Mouse (Mus musculus): ENCODE measurements around the gene Fancc.
A peak's percentile ranks its signal among the peaks of the same experiment; 100 is the strongest.
"Not testable (repeated sequence)": the region's sequence is repeated elsewhere in the genome, so short reads cannot be mapped to it uniquely, and the experiment has no call there.

Fancc gene

DNA sequence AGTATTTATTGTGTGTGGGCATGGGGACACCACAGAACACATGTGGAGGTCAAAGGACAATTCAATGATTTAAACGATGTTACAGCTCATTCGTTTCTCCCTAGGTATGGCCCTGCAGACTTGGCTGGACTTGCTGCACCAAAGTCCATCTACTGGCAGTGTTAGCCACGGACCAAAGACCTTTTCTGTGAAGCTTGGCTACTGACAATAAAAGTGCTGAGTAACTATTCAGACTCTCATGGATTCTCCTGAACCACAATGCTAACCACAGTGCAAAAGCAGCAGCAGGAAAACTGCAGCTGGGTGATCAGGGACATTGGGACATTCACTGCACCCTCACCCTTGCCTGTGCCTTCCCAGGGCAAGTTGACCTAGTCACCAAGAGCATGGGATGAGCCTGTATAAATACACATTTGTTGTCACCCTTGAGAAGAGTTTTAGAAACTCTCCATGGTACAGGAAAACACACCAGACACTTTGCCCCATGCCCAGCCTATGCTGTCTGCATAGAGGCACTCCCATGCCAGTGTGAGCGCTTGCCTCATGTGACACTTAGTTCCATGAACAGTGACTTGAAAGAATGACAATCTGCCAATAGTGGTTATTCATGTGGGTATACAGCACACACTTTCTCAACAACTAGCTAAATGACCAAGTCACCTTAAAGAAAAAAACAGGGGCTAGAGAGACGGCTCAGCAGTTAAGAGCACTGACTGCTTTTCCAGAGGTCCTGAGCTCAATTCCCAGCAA is 151.4 kb downstream of the Fancc start:
- no peak for DNase-seq

- DNase-seq, result no peak
Observed at GRCm38 (mm10) chr13:63344481-63344880, 152.6 kb downstream of the Fancc start.

DNA sequence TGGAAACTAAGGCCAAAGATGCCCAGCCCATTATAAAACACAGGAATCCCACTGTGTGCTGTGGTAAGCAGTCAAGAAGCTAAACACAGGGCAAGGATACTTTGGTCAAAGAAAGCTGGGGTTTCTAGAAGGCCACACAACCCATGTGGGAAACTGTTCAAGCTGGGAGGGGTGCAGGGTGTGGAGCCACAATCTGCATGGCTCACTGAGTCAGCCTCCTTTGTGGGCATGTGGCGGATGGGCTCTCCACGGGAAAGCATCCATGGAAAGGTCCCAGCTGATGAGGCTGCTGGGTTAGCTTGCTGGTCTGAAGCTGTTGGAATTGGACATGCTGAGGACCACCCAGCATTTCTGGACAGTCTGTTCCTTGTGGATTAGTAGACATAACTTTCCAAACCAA is 154.3 kb downstream of the Fancc start:
- no peak for DNase-seq

DNA sequence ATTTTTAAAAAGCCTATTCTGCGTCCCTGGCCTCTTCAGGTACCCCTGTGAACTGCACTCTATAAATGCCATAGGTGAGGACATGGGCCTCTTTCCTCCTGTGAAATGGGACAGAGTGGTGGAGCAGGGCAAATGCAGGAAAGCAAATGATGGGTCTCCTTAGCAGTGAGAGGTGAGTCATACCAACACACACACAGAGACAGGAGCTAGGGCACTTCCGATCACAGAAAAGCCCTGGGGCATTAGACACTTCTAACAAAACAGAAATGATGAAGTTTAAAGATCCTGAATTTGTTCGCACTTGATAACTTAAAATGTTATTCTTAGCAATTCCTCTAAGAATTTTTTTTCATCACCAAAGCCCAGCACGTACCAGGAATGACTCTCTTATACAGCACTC is 157.1 kb downstream of the Fancc start:
- DNase-seq, result no peak

GRCm38 (mm10) chr13:63337239-63337960 is 159.7 kb downstream of the Fancc start:
- DNase-seq, result peak; percentile 81

DNA sequence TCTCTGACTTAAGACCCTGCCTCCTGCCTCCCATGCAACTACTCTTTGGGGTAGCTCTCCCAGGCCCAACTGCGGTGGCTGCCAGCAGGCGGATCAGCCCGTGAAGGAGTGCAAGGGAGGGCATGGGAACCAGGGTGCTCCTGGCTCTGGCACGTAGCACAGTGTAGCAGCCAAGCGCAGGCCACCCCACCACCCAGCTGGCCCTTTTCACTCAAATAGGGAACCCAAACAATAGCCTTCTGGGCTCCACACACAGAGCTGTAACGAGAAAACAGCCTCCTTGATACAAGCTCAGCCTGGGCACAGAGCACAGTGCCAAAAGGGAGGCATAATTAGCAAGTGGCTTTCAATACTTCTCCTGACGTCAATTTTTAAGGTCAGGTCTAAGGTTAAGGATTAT is 160.7 kb downstream of the Fancc start:
- DNase-seq, result peak; percentile 39

- DNase-seq, result peak; percentile 67
Observed at GRCm38 (mm10) chr13:63335421-63336134, 161.5 kb downstream of the Fancc start.

GRCm38 (mm10) chr13:63332576-63333300 is 164.3 kb downstream of the Fancc start:
- peak; percentile 74 for DNase-seq

- peak; percentile 62 for DNase-seq
Observed at GRCm38 (mm10) chr13:63331379-63331778, 165.7 kb downstream of the Fancc start.

DNA sequence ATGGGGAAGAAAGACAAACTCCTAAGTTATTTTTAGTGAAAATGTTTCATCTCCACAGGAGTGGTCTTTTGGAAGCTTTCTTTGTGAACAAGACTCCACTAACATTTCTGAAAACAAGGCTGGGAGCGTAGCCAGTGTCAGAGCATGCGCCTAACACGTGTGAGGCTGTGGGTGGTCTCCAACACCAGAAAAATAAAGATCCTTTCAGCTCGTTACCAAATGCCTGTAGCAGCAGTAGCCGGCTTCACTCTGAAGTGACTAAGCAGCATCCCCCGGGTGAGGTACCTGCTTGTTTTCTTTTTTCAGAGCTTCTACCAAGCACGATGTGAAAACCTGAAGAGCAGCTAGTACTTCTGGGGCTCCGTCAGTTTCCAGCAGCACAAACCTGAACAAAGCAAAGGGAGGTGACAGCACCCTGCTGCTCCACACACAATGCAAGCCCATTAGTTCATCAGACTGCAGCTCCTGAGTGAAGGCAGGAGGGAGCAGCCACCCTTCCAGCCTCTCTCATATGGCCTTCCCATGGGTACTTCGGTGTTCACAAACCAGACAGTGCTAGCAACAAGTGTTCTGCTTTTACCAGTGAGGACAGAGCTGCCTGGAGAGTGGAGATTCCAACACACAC is 166.7 kb downstream of the Fancc start:
- DNase-seq, result peak; percentile 55

- DNase-seq, result no peak
Observed at GRCm38 (mm10) chr13:63326015-63326414, 171.1 kb downstream of the Fancc start.

- no peak for DNase-seq
Observed at GRCm38 (mm10) chr13:63324978-63325848, 171.9 kb downstream of the Fancc start.

GRCm38 (mm10) chr13:63324311-63324710 is 172.8 kb downstream of the Fancc start:
- DNase-seq, result no peak

GRCm38 (mm10) chr13:63323286-63324075 is 173.6 kb downstream of the Fancc start:
- no peak for DNase-seq

DNA sequence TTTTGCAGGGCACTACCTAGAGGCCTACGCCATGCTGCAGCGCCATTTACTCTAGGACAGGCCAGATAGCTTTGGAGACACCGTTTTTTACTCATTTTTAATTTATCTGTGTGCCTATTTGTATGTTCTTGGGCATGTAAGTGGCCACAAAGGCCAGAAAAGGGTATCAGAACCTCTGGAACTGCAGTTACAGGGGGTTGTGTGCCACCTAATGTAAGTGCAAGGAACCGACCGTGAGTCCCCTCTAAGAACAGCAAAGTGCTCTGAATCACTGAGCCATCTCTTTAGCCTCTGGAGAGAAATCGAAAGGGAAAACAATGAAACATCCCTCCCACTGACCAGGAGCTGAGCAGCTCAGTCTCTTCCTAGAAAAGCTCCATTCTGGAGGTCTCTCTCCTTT is 174.3 kb downstream of the Fancc start:
- no peak for DNase-seq

- no peak for DNase-seq
Observed at GRCm38 (mm10) chr13:63321689-63322088, 175.4 kb downstream of the Fancc start.

GRCm38 (mm10) chr13:63319814-63320213 is 177.3 kb downstream of the Fancc start:
- DNase-seq, result no peak

GRCm38 (mm10) chr13:63317681-63318104 is 179.4 kb downstream of the Fancc start:
- no peak for DNase-seq

DNA sequence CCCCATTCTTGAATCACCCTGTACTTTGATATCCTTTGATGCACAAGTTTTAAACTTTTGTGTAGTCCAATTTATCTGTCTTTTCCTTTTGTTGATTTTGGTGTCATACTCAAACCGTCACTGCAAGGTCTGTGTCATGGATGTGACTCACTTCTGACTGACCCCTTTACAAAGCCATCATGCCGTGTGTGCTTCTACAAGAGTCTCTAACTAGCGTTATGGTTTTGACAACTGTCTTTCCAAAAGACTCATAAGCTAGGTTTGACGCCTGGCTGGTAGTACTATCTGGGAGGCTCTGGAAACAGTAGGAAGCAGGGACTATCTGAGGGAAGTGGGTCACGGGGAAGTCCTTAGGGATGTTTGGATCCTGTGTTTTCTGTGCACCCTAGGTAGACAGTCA is 180.7 kb downstream of the Fancc start:
- DNase-seq, result no peak

- no peak for DNase-seq
Observed at GRCm38 (mm10) chr13:63315777-63316176, 181.3 kb downstream of the Fancc start.

- not testable (repeated sequence) for DNase-seq
Observed at GRCm38 (mm10) chr13:63315111-63315510, 182.0 kb downstream of the Fancc start.

Measured in retina, postnatal 1 day (tissue).